Mouse (Mus musculus): ENCODE results near the gene Crxos. TPM values are rescaled to one million over a fixed set of nuclear protein-coding genes. Genes with fewer than 3 reads are reported as not detected.
"Not testable (repeated sequence)": the region's sequence is repeated elsewhere in the genome, so short reads cannot be mapped to it uniquely, and the experiment has no call there.

Crxos gene
- polyA plus RNA-seq, 1 experiment from 2014 or later, result 0.25 TPM

DNA sequence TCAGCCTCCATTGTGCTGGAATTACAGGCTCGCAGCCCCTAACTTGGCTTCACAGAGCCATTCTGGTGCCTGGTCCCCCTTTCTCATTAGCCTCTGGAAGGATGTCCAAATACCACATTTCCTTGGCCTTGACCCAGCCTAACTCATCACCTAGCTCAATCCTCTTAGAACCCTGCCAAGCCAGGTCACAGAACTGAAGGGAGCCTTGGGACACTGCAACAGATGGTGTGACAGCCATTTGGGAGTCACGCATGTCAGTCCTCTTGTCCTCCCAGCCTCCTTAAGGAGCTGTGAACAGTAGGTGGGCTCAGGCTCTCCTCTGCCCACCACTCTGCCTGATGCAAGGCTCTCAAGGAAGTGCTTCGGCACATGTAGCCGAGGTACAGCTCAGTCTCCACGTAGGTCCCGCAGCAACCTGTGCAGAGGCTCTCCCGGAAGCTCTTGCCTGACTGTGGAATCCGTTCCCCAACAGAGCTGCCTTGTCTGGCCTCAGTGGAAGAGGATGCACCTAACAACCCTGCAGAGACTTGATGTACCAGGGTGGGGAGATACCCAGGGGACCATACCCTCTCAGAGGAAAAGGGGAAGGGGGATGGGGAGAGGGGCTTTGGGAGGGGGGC lies 25.7 kb downstream of the Crxos start:
- H3K27ac ChIP-seq (replicated peaks), result no peak overlapping the region
- no peak overlapping the region for H3K4me2 ChIP-seq (replicated peaks)
- H3K27me3 ChIP-seq, result no peaks in the 10 kb centered on the region
- 88% methylated on average over 8 of the region's 8 CpGs for WGBS
- H3K4me1 ChIP-seq, result no peaks in the 10 kb centered on the region
- no peaks in the 10 kb centered on the region for H3K36me3 ChIP-seq
- H3K4me3 ChIP-seq, result no peak overlapping the region
- no peak overlapping the region for H3K9ac ChIP-seq (replicated peaks)
- no peaks in the 10 kb centered on the region for H3K9me3 ChIP-seq
- ATAC-seq (replicated peaks), result no peak

DNA sequence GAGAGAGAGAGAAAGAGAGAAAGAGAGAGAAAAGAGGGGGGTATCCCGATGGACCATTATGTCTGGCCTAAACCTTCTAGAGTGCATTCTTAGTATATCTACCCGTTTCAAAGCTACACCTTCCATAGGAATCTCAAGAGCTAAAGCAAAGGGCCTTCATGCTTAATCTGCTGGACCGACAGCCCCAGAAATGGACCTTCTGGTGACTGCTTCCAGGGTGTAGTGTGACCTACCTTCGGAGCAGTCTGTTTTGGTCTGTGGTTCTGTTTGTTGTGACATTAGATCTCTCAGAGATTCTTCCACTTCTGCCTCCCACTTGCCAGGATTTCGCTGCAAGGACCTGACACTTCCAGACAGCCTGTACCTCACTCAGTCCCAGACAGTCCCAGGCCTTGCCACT lies 28.1 kb downstream of the Crxos start:
- Histone ChIP-seq H3K9me3 (no peaks in the 10 kb centered on the region), H3K36me3 (no peaks in the 10 kb centered on the region), H3K27ac (replicated peaks) (no peak overlapping the region), H3K27me3 (no peaks in the 10 kb centered on the region), H3K4me1 (no peaks in the 10 kb centered on the region), H3K4me3 (no peak overlapping the region), H3K4me2 (replicated peaks) (no peak overlapping the region), H3K9ac (replicated peaks) (no peak overlapping the region)
- WGBS, result 89% methylated on average over 5 of the region's 5 CpGs
- ATAC-seq (replicated peaks), result no peak

DNA sequence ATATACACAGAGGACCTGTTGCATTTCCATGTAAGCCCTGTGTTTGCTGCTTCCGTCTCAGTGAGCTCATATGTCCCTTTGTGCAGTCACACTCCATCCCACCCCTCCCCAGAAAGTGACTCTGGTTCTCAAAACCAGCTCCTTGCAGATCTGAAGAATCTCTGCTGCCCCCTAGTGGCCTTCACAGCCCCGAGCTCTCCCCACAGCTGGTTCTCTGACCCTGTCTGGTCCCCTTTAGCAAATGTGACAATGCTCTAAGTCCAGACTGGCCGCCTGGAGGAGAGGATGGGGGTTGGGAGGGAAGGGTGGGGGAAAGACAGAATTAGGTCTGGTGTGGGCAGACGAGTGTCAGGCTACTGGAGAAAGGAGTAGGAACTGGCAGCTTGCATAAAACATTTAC lies 29.8 kb downstream of the Crxos start:
- Histone ChIP-seq H3K4me1 (no peaks in the 10 kb centered on the region), H3K4me2 (replicated peaks) (no peak overlapping the region), H3K4me3 (no peak overlapping the region), H3K9me3 (no peaks in the 10 kb centered on the region), H3K36me3 (peaks cover 10% of the 10 kb centered on the region), H3K9ac (replicated peaks) (no peak overlapping the region), H3K27ac (replicated peaks) (no peak overlapping the region), H3K27me3 (no peaks in the 10 kb centered on the region)
- 0% methylated on average over 4 of the region's 4 CpGs for WGBS
- peak; percentile 64 for ATAC-seq (replicated peaks)

DNA sequence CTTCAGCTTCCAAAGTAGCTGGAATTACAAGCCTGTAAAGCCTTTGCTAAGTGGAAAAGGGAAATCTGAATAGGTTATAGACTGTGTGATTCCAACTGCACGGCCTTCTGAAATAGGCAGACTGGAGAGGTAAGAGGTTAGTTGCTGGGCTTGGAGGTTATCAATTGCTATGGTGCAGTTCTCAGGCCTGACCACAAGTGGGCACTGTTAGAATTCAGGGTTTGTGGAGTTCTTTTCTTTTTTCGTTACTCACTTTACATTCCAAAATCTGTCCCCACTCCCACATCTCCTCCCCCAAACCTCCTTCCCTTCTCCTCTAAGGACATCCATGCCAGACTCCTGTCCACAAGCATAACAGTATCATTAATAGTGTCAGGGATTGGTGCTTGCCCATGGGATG lies 31.8 kb downstream of the Crxos start:
- no peak overlapping the region for H3K4me3 ChIP-seq
- no peak overlapping the region for H3K4me2 ChIP-seq (replicated peaks)
- no peaks in the 10 kb centered on the region for H3K27me3 ChIP-seq
- H3K9ac ChIP-seq (replicated peaks), result no peak overlapping the region
- no peaks in the 10 kb centered on the region for H3K9me3 ChIP-seq
- H3K27ac ChIP-seq (replicated peaks), result no peak overlapping the region
- 44% methylated on average over 2 of the region's 2 CpGs for WGBS
- H3K4me1 ChIP-seq, result no peaks in the 10 kb centered on the region
- peaks cover 24% of the 10 kb centered on the region for H3K36me3 ChIP-seq
- ATAC-seq (replicated peaks), result no peak

DNA sequence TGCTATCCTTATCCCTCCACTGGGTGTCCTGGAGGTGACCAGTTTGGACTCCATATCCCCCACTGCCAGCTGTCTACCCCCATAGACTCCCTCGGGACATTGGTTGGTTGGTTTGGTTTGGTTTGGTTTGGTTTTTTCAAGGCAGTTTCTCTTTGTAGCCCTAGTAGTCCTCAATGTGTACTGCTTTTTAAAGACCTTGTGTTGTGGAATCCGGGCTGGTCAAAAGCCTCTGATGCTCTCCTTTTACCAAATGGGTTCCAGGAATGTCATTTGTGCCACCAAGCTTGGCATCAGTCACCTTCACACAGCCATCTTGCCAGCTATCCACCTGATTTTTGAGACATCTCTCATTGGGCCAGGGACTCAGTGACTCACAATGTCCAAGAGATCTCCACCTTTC lies 32.3 kb downstream of the Crxos start:
- no peak overlapping the region for H3K27ac ChIP-seq (replicated peaks)
- 93% methylated on average over 2 of the region's 2 CpGs for WGBS
- H3K4me3 ChIP-seq, result no peak overlapping the region
- peaks cover 29% of the 10 kb centered on the region for H3K36me3 ChIP-seq
- no peak overlapping the region for H3K4me2 ChIP-seq (replicated peaks)
- ATAC-seq (replicated peaks), result no peak
- H3K4me1 ChIP-seq, result peaks cover 1% of the 10 kb centered on the region; the same call in 1 of the 2 replicates
- no peaks in the 10 kb centered on the region for H3K9me3 ChIP-seq
- H3K9ac ChIP-seq (replicated peaks), result no peak overlapping the region
- no peaks in the 10 kb centered on the region for H3K27me3 ChIP-seq

DNA sequence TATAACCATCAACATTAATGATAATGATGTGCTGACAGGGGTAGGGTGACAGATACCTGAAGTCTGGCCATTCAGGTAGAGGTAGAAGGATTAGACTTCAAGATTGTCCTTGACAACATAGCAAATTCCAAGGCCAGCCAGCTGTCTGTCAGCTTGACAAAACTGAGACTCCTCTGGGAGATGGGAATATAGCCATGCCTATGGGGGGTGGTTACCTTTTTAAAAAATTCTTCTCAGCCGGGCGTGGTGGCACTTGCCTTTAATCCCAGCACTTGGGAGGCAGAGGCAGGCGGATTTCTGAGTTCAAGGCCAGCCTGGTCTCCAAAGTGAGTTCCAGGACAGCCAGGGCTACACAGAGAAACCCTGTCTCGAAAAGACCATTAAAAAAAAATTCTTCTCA lies 33.3 kb downstream of the Crxos start:
- not testable (repeated sequence) for H3K4me3 ChIP-seq; H3K4me2 ChIP-seq (replicated peaks); H3K9me3 ChIP-seq; ATAC-seq (replicated peaks); H3K27ac ChIP-seq (replicated peaks); H3K9ac ChIP-seq (replicated peaks); H3K27me3 ChIP-seq
- Histone ChIP-seq H3K4me1 (peaks cover 11% of the 10 kb centered on the region), H3K36me3 (peaks cover 37% of the 10 kb centered on the region)
- 93% methylated on average over 4 of the region's 4 CpGs for WGBS

DNA sequence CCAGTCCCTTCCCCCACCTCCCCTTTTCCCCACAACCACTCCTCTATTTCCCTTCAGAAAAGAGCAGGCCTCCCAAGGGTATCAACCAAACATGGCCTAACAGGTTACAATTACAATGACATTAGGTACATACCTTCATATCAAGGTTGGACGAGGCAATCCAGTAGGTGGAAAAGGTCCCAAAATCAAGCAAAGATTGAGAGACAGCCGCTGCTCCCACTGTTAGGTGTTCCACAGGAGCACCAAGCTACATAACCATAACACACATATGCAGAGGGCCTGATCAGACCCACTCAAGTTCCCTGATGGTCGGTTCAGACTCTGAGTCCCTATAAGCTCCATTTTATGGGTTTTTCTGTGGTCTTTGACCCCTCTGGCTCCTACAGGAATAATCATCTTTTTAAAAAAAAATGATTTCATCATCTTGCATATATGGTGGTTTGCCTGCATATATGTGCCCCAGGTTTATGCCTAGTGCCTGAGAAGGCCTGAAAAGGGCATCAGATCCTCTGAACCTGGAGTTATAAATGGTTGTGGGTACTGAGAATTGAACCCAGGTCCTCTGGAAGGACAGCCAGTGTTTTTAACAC lies 33.8 kb downstream of the Crxos start:
- 84% methylated on average over 3 of the region's 3 CpGs for WGBS

DNA sequence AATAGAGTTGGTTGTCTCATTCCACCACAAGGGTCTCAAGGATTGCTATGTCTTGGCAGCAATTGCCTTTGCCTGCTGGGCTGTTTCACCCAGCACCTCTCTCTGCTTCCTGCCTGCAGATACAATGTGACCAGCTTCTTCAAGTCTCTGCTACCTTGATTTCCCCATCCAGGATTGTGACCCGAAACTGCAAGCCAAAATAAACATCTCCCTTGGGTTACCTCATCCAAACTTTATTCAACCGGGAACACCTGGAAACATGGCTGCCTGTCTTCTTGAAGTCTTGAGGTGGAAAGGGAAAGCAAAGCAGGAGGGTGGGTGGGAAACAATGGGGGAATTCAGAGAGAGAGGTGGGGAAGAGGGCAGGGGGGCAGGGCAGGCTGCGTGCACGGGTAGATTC lies 34.6 kb downstream of the Crxos start:
- Histone ChIP-seq H3K9ac (replicated peaks) (no peak overlapping the region), H3K27me3 (no peaks in the 10 kb centered on the region), H3K4me1 (peaks cover 19% of the 10 kb centered on the region), H3K27ac (replicated peaks) (no peak overlapping the region), H3K36me3 (peaks cover 37% of the 10 kb centered on the region), H3K4me2 (replicated peaks) (no peak overlapping the region), H3K4me3 (no peak overlapping the region), H3K9me3 (no peaks in the 10 kb centered on the region)
- 78% methylated on average over 4 of the region's 4 CpGs for WGBS
- no peak for ATAC-seq (replicated peaks)

More for the DNA sequence above, 33.8 kb downstream of the Crxos start:
- H3K27ac ChIP-seq (replicated peaks), result no peak overlapping the region
- H3K9me3 ChIP-seq, result no peaks in the 10 kb centered on the region
- H3K9ac ChIP-seq (replicated peaks), result no peak overlapping the region
- no peak overlapping the region for H3K4me2 ChIP-seq (replicated peaks)
- no peak overlapping the region for H3K4me3 ChIP-seq
- H3K4me1 ChIP-seq, result peaks cover 16% of the 10 kb centered on the region
- ATAC-seq (replicated peaks), result no peak
- H3K27me3 ChIP-seq, result no peaks in the 10 kb centered on the region
- H3K36me3 ChIP-seq, result peaks cover 37% of the 10 kb centered on the region

DNA sequence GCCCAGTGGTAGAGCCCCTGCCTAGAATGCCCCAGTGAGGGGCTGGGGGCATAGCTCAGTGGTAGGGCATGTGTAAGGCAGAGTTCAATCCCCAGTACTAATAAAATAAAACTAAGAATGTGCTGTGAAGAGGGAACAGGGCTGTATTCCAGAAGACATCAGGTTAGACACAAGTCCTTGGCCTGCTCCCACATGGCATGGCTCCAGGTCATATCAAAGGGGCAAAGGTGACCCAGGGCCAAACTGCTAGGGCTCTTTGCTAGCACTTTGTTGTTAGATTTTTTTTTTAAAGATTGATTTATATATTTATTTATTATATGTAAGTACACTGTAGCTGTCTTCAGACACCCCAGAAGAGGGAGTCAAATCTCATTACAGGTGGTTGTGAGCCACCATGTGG lies 36.0 kb downstream of the Crxos start:
- ATAC-seq (replicated peaks), result no peak
- Histone ChIP-seq H3K36me3 (peaks cover 37% of the 10 kb centered on the region), H3K4me2 (replicated peaks) (no peak overlapping the region), H3K9ac (replicated peaks) (no peak overlapping the region), H3K4me3 (no peak overlapping the region), H3K4me1 (peaks cover 26% of the 10 kb centered on the region), H3K27ac (replicated peaks) (no peak overlapping the region), H3K27me3 (no peaks in the 10 kb centered on the region), H3K9me3 (no peaks in the 10 kb centered on the region)

DNA sequence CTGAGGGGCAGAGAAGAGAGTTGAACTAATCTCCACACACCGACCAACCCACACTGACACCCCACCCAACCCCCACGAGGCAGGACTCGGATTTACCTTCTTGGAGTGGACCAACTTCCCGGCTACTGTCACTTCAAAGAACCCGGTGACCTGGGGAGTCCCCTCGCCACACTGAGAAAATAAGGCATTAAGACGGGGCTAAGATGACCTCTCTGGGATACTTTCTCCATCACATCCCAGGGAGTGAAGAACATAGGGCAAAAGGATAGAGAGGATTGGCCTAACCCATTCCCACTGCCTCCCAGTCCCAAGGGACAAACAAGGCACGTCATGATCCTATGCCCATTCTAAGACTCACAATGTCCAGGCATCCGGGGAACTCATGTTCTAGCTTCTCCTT lies 37.5 kb downstream of the Crxos start:
- 96% methylated on average over 9 of the region's 9 CpGs for WGBS
- Histone ChIP-seq H3K27me3 (no peaks in the 10 kb centered on the region), H3K9me3 (no peaks in the 10 kb centered on the region), H3K27ac (replicated peaks) (no peak overlapping the region), H3K4me2 (replicated peaks) (peak overlapping the region; percentile 87), H3K4me1 (peaks cover 26% of the 10 kb centered on the region), H3K9ac (replicated peaks) (0 out of 2 replicates have a peak overlapping the region, but pooled peaks have one; percentile 71), H3K4me3 (peak overlapping the region; percentile 89), H3K36me3 (peaks cover 37% of the 10 kb centered on the region)
- ATAC-seq (replicated peaks), result no peak

DNA sequence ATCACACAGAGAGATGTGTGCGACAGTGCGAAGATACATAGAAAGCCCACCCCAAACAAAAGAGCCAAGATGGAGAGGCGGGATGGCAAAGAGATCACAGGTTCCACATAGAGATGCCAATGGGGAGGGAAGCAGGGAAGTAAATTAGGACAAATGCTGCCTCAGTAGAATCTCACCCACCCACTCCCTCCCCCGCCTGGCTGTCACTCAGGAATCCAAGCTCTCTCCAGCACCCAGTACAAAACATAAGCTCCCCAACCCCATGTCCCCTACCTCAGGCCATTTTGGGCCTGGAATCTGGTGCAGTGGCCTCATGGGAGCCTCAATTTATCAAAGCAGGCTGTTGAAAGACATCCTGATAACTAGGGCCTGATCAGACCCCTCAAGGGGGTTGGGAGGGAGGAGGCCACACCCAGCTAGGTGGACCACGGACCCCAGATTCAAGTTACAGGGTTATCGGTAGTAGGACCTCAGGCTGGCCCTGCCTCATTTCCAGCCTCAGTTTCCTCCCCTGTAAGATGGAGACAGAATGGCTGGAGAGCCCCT lies 38.3 kb downstream of the Crxos start:
- H3K27me3 ChIP-seq, result no peaks in the 10 kb centered on the region
- H3K36me3 ChIP-seq, result peaks cover 37% of the 10 kb centered on the region
- peak overlapping the region; percentile 84; the same call in 1 of the 2 replicates for H3K27ac ChIP-seq (replicated peaks)
- WGBS, result 85% methylated on average over 6 of the region's 6 CpGs
- H3K4me3 ChIP-seq, result peak overlapping the region; percentile 89
- H3K4me2 ChIP-seq (replicated peaks), result peak overlapping the region; percentile 87
- H3K4me1 ChIP-seq, result peaks cover 26% of the 10 kb centered on the region
- peak overlapping the region; percentile 71 for H3K9ac ChIP-seq (replicated peaks)
- no peaks in the 10 kb centered on the region for H3K9me3 ChIP-seq
- no peak for ATAC-seq (replicated peaks)

DNA sequence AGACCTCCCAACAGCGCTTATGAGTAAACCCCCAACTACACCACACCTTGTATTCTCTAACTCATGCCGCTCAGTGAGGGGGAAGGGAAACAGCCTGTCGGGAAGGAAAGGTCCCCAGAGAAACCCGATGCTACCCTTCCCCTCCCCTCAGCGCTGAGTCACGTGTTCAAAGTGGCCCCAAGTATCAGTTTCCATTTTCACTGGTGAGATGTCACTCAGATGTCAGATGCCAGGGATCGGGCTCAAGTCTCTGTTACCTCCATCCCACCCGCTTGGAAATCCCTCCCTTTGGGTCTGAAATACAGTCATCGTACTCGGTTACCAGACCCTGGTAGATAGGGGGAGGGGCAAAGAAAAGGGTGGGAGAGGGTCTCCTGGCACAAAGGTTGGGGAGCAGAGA lies 39.4 kb downstream of the Crxos start:
- Histone ChIP-seq H3K27ac (replicated peaks) (peak overlapping the region; percentile 84), H3K4me1 (peaks cover 26% of the 10 kb centered on the region), H3K4me3 (peak overlapping the region; percentile 89), H3K9me3 (no peaks in the 10 kb centered on the region), H3K4me2 (replicated peaks) (peak overlapping the region; percentile 87), H3K36me3 (peaks cover 30% of the 10 kb centered on the region), H3K9ac (replicated peaks) (peak overlapping the region; percentile 71), H3K27me3 (no peaks in the 10 kb centered on the region)
- WGBS, result 0% methylated on average over 10 of the region's 10 CpGs
- peak; percentile 44; the same call in 1 of the 2 replicates for ATAC-seq (replicated peaks)

Data from forebrain, embryonic 15.5 days (tissue).